Comparison of ENCODE assay signal across 17 mouse cellular contexts in genomic region chr2:150645225-150645624, GRCm38 (mm10). TPM values are rescaled to one million over a fixed set of nuclear protein-coding genes. Genes with fewer than 3 reads are reported as not detected.
DNase-seq lines count a peak whose midpoint lies in the region; ATAC-seq lines count a peak whose summit lies in the region.
"Had no signal": no experiment of that assay in that cellular context is flagged by ENCODE, and none has a peak within 500 bp of the region (broad histone marks: within the 10 kb centered on the region; RNA-seq: fewer than 3 reads in every experiment).

No protein-coding gene starts in this region.

- ATAC-seq in forebrain, embryonic 12.5 days (ENCODE audit: low FRiP score): no peak
- ATAC-seq in intestine, embryonic 14.5 days (replicated peaks; ENCODE audit: low FRiP score, low TSS enrichment, low read depth): no peak
- peak; percentile 89 for ATAC-seq in monocyte, adult 5-6 weeks (replicated peaks; ENCODE audit: insufficient number of reproducible peaks, low FRiP score, low TSS enrichment, poor library complexity, severe bottlenecking)
- ATAC-seq in erythroblast, adult 5-6 weeks (replicated peaks; ENCODE audit: low FRiP score, poor library complexity, severe bottlenecking): no peak

- peaks cover 66% of the 10 kb centered on the region for H3K4me1 ChIP-seq in forebrain, embryonic 12.5 days
- peaks cover 16% of the 10 kb centered on the region; the same call in 1 of the 2 replicates for H3K4me1 ChIP-seq in intestine, embryonic 14.5 days (replicated peaks; ENCODE audit: control insufficient read depth, insufficient read depth, low read length)
- H3K4me1 ChIP-seq: embryonic facial prominence, embryonic 12.5 days; lung, embryonic 15.5 days had no signal

- H3K27ac ChIP-seq in forebrain, embryonic 12.5 days: peak overlapping the region; percentile 97
- H3K27ac ChIP-seq in intestine, embryonic 14.5 days (ENCODE audit: low read depth): peak overlapping the region; percentile 22; the same call in 1 of the 2 replicates
- H3K27ac ChIP-seq: heart, embryonic 13.5 days; kidney, embryonic 15.5 days; lung, embryonic 15.5 days had no signal

- 95% methylated on average over 4 of the region's 4 CpGs for WGBS in forebrain, embryonic 12.5 days
- WGBS in intestine, embryonic 14.5 days: 70% methylated on average over 4 of the region's 4 CpGs

- DNase-seq in adrenal gland, adult 8-10 months: peak; percentile 28
- DNase-seq in adrenal gland, adult 18-20 months (ENCODE audit: low spot score in 2 of 2): no peak
- DNase-seq in intestine, embryonic 14.5 days (ENCODE audit: low spot score): no peak
- no peak for DNase-seq in ovary, postnatal 36 days (ENCODE audit: low spot score)
- DNase-seq in cerebellum, adult 9-11 months: no peak
- DNase-seq: cerebellum, adult 8-10 months; left cerebral cortex, postnatal 4 days had no signal

- H3K9ac ChIP-seq in forebrain, embryonic 12.5 days: no peak overlapping the region
- H3K9ac ChIP-seq in intestine, embryonic 14.5 days (ENCODE audit: low read length): no peak overlapping the region
- H3K9ac ChIP-seq: embryonic facial prominence, embryonic 12.5 days; heart, embryonic 13.5 days; kidney, embryonic 15.5 days; lung, embryonic 15.5 days had no signal

- H3K4me2 ChIP-seq in forebrain, embryonic 12.5 days: no peak overlapping the region
- no peak overlapping the region for H3K4me2 ChIP-seq in intestine, embryonic 14.5 days (ENCODE audit: low read length)
- H3K4me2 ChIP-seq: embryonic facial prominence, embryonic 12.5 days; heart, embryonic 13.5 days; kidney, embryonic 15.5 days; lung, embryonic 15.5 days had no signal

- H3K27me3 ChIP-seq in forebrain, embryonic 12.5 days: no peaks in the 10 kb centered on the region
- H3K27me3 ChIP-seq in intestine, embryonic 14.5 days (replicated peaks; ENCODE audit: control insufficient read depth, insufficient read depth, low read length): no peaks in the 10 kb centered on the region
- H3K27me3 ChIP-seq: embryonic facial prominence, embryonic 12.5 days; heart, embryonic 13.5 days; kidney, embryonic 15.5 days; lung, embryonic 15.5 days had no signal

- peaks cover 14% of the 10 kb centered on the region; the same call in 1 of the 2 replicates for H3K36me3 ChIP-seq in forebrain, embryonic 12.5 days (replicated peaks)
- no peaks in the 10 kb centered on the region for H3K36me3 ChIP-seq in intestine, embryonic 14.5 days (ENCODE audit: control insufficient read depth, insufficient read depth, low read length)
- H3K36me3 ChIP-seq: embryonic facial prominence, embryonic 12.5 days; heart, embryonic 13.5 days; kidney, embryonic 15.5 days; lung, embryonic 15.5 days had no signal

- no peaks in the 10 kb centered on the region for H3K9me3 ChIP-seq in forebrain, embryonic 12.5 days
- no peaks in the 10 kb centered on the region for H3K9me3 ChIP-seq in intestine, embryonic 14.5 days (ENCODE audit: control insufficient read depth, low read length)
- H3K9me3 ChIP-seq: embryonic facial prominence, embryonic 12.5 days; heart, embryonic 13.5 days; kidney, embryonic 15.5 days; lung, embryonic 15.5 days had no signal

- H3K4me3 ChIP-seq in forebrain, embryonic 12.5 days (replicated peaks): no peak overlapping the region
- no peak overlapping the region for H3K4me3 ChIP-seq in intestine, embryonic 14.5 days (ENCODE audit: low read depth, low read length)
- H3K4me3 ChIP-seq: embryonic facial prominence, embryonic 12.5 days; heart, embryonic 13.5 days; kidney, embryonic 15.5 days; lung, embryonic 15.5 days had no signal

RNA-seq across cellular contexts. Expression of gene Acss1, which starts 23.1 kb away (rescaled TPM):
- total RNA-seq in adrenal gland, adult 8-10 months (2022): 10 to 100 TPM; 17.3 to 20.6 (median 18.0) TPM
- 10 to 100 TPM; 30.4 to 78.4 TPM for total RNA-seq in adrenal gland, adult 18-20 months (2021)
- polyA plus RNA-seq in forebrain, embryonic 12.5 days (2016; fragmentation: Nextera tagmentation; extraction: Ambion mirVana): 43.4 and 54.8 TPM in 2 replicates
- polyA plus RNA-seq in intestine, embryonic 14.5 days (2014; fragmentation: Nextera tagmentation; extraction: Ambion mirVana): 18.2 and 19.7 TPM in 2 replicates
- total RNA-seq in monocyte, adult 5-6 weeks (2017): 69.1 to 92.7 TPM (median 70.9 TPM) in 3 replicates
- total RNA-seq in erythroblast, adult 5-6 weeks (2015; ENCODE audit: low replicate concordance): 6.3 and 12.1 TPM in 2 replicates
- 16.0 and 17.6 TPM in 2 replicates for total RNA-seq in erythroblast, adult 5-6 weeks (2017; ENCODE audit: low replicate concordance)

RNA-seq across cellular contexts. Expression of gene Apmap, which starts 36.9 kb away (rescaled TPM):
- total RNA-seq in adrenal gland, adult 8-10 months (2022): 100 to 1,000 TPM in 2 of 4 experiments, 10 to 100 TPM in 2; 83.0 to 114 (median 103) TPM
- total RNA-seq in adrenal gland, adult 18-20 months (2021): 100 to 1,000 TPM; 122 to 153 TPM
- 35.7 and 36.4 TPM in 2 replicates for polyA plus RNA-seq in forebrain, embryonic 12.5 days (2016; fragmentation: Nextera tagmentation; extraction: Ambion mirVana)
- 36.2 and 40.8 TPM in 2 replicates for polyA plus RNA-seq in intestine, embryonic 14.5 days (2014; fragmentation: Nextera tagmentation; extraction: Ambion mirVana)
- total RNA-seq in monocyte, adult 5-6 weeks (2017): 47.1 to 62.5 TPM (median 55.9 TPM) in 3 replicates
- total RNA-seq in erythroblast, adult 5-6 weeks (2015; ENCODE audit: low replicate concordance): 3.6 and 15.9 TPM in 2 replicates
- 14.1 and 20.7 TPM in 2 replicates for total RNA-seq in erythroblast, adult 5-6 weeks (2017; ENCODE audit: low replicate concordance)

RNA-seq across cellular contexts. Expression of gene Vsx1, which starts 43.9 kb away (rescaled TPM):
- not detected for total RNA-seq in adrenal gland, adult 8-10 months (2022)
- total RNA-seq in adrenal gland, adult 18-20 months (2021): not detected
- 0.06 and 0.11 TPM in 2 replicates for polyA plus RNA-seq in forebrain, embryonic 12.5 days (2016; fragmentation: Nextera tagmentation; extraction: Ambion mirVana)
- polyA plus RNA-seq in intestine, embryonic 14.5 days (2014; fragmentation: Nextera tagmentation; extraction: Ambion mirVana): not detected in 2 replicates
- total RNA-seq in monocyte, adult 5-6 weeks (2017): not detected in 3 replicates
- not detected in 2 replicates for total RNA-seq in erythroblast, adult 5-6 weeks (2015; ENCODE audit: low replicate concordance)
- 0.14 TPM in 1 of 2 replicates, not detected in the other for total RNA-seq in erythroblast, adult 5-6 weeks (2017; ENCODE audit: low replicate concordance)
- total RNA-seq: MEL had no signal
- polyA plus RNA-seq: embryonic facial prominence, embryonic 12.5 days; heart, embryonic 13.5 days; kidney, embryonic 15.5 days; lung, embryonic 15.5 days; small intestine, adult 2 months; thymus, postnatal 0 days had no signal
